Mouse (Mus musculus) megakaryocyte, embryonic 14.5 days (primary cell): ENCODE results near the gene Lamb3. TPM values are rescaled to one million over a fixed set of nuclear protein-coding genes. Genes with fewer than 3 reads are reported as not detected.

Source experiments
- H3K27me3 ChIP-seq: replicated peaks from 2 replicates; pipeline ENCODE3; 2012; ENCODE audit warnings: inconsistent platforms
- H3K36me3 ChIP-seq: replicated peaks from 2 replicates; pipeline ENCODE3; 2012; ENCODE audit warnings: low read length, inconsistent platforms, mixed read lengths
- H3K4me1 ChIP-seq: 2 replicates; pipeline ENCODE4 v1.6.1; 2012; ENCODE audit warnings: inconsistent platforms
- H3K4me3 ChIP-seq: replicated peaks from 2 replicates; pipeline ENCODE3; 2012; ENCODE audit warnings: moderate library complexity, mild to moderate bottlenecking, inconsistent platforms
- H3K9me3 ChIP-seq: 2 replicates; pipeline ENCODE4 v1.6.1; 2012; ENCODE audit warnings: inconsistent platforms
- FLI1 ChIP-seq: IDR thresholded peaks from 2 replicates; pipeline ENCODE4 v1.6.1; 2012; ENCODE audit warnings: low read length, inconsistent platforms, mixed read lengths
- GATA1 ChIP-seq: IDR thresholded peaks from 3 replicates; pipeline ENCODE4 v1.6.1; 2012; ENCODE audit warnings: mixed read lengths, low read length, inconsistent platforms, borderline replicate concordance
- polyA plus RNA-seq: library from polyadenylated mRNA; stranded (reverse); fragments of >175 nt; gene quantifications from 2 replicates; pipeline ENCODE4 v1.2.3, GENCODE M21; 2012; ENCODE audit warnings: low replicate concordance; ENCODE audit not compliant: insufficient read depth

Gene Lamb3
- polyA plus RNA-seq, 1 experiment, result 0.31 TPM

GRCm38 (mm10) chr1:193325891-193326290 is 118.4 kb downstream of the Lamb3 start:
- TF ChIP-seq FLI1, result no peak
- TF ChIP-seq GATA1, result no peak
- H3K27me3 ChIP-seq, result peaks cover 40% of the 10 kb centered on the region

GRCm38 (mm10) chr1:193326456-193327145 is 119.1 kb downstream of the Lamb3 start:
- Histone ChIP-seq H3K4me3 (no peak overlapping the region), H3K9me3 (no peaks in the 10 kb centered on the region), H3K27me3 (peaks cover 42% of the 10 kb centered on the region), H3K36me3 (no peaks in the 10 kb centered on the region), H3K4me1 (peaks cover 10% of the 10 kb centered on the region)
- no peak for TF ChIP-seq FLI1
- no peak for TF ChIP-seq GATA1

More at GRCm38 (mm10) chr1:193325891-193326290, 118.4 kb downstream of the Lamb3 start:
- no peak overlapping the region for H3K4me3 ChIP-seq
- H3K4me1 ChIP-seq, result peaks cover 10% of the 10 kb centered on the region
- no peaks in the 10 kb centered on the region for H3K36me3 ChIP-seq
- no peaks in the 10 kb centered on the region for H3K9me3 ChIP-seq

GRCm38 (mm10) chr1:193327216-193327615 is 119.7 kb downstream of the Lamb3 start:
- TF ChIP-seq GATA1 (no peak), FLI1 (no peak)
- peaks cover 10% of the 10 kb centered on the region for H3K4me1 ChIP-seq
- no peaks in the 10 kb centered on the region for H3K36me3 ChIP-seq
- H3K9me3 ChIP-seq, result no peaks in the 10 kb centered on the region
- H3K4me3 ChIP-seq, result no peak overlapping the region
- peaks cover 44% of the 10 kb centered on the region for H3K27me3 ChIP-seq

GRCm38 (mm10) chr1:193327686-193328085 is 120.2 kb downstream of the Lamb3 start:
- no peaks in the 10 kb centered on the region for H3K9me3 ChIP-seq
- peaks cover 47% of the 10 kb centered on the region for H3K27me3 ChIP-seq
- peaks cover 10% of the 10 kb centered on the region for H3K4me1 ChIP-seq
- H3K4me3 ChIP-seq, result no peak overlapping the region
- TF ChIP-seq FLI1, result no peak
- no peak for TF ChIP-seq GATA1
- no peaks in the 10 kb centered on the region for H3K36me3 ChIP-seq

GRCm38 (mm10) chr1:193329557-193329956 is 122.1 kb downstream of the Lamb3 start:
- TF ChIP-seq FLI1, result no peak
- no peak for TF ChIP-seq GATA1
- Histone ChIP-seq H3K27me3 (peaks cover 56% of the 10 kb centered on the region), H3K36me3 (no peaks in the 10 kb centered on the region), H3K4me3 (no peak overlapping the region), H3K4me1 (peaks cover 10% of the 10 kb centered on the region), H3K9me3 (no peaks in the 10 kb centered on the region)

- H3K9me3 ChIP-seq, result no peaks in the 10 kb centered on the region
- peaks cover 58% of the 10 kb centered on the region for H3K27me3 ChIP-seq
- TF ChIP-seq GATA1 (no peak), FLI1 (no peak)
- H3K4me1 ChIP-seq, result peaks cover 10% of the 10 kb centered on the region
- no peaks in the 10 kb centered on the region for H3K36me3 ChIP-seq
- no peak overlapping the region for H3K4me3 ChIP-seq
Measured at GRCm38 (mm10) chr1:193330172-193330571, 122.7 kb downstream of the Lamb3 start.

- H3K4me3 ChIP-seq, result no peak overlapping the region
- H3K27me3 ChIP-seq, result peaks cover 61% of the 10 kb centered on the region
- TF ChIP-seq GATA1 (no peak), FLI1 (no peak)
- peaks cover 10% of the 10 kb centered on the region for H3K4me1 ChIP-seq
- H3K9me3 ChIP-seq, result no peaks in the 10 kb centered on the region
- no peaks in the 10 kb centered on the region for H3K36me3 ChIP-seq
Measured at GRCm38 (mm10) chr1:193330626-193331025, 123.1 kb downstream of the Lamb3 start.

GRCm38 (mm10) chr1:193332018-193332417 is 124.5 kb downstream of the Lamb3 start:
- H3K4me3 ChIP-seq, result no peak overlapping the region
- no peaks in the 10 kb centered on the region for H3K36me3 ChIP-seq
- peaks cover 14% of the 10 kb centered on the region for H3K4me1 ChIP-seq
- H3K9me3 ChIP-seq, result no peaks in the 10 kb centered on the region
- peaks cover 64% of the 10 kb centered on the region for H3K27me3 ChIP-seq
- TF ChIP-seq GATA1 (no peak), FLI1 (no peak)

GRCm38 (mm10) chr1:193332671-193333070 is 125.2 kb downstream of the Lamb3 start:
- H3K36me3 ChIP-seq, result no peaks in the 10 kb centered on the region
- H3K4me1 ChIP-seq, result peaks cover 21% of the 10 kb centered on the region
- H3K9me3 ChIP-seq, result no peaks in the 10 kb centered on the region
- no peak for TF ChIP-seq FLI1
- TF ChIP-seq GATA1, result no peak
- H3K4me3 ChIP-seq, result no peak overlapping the region
- peaks cover 67% of the 10 kb centered on the region for H3K27me3 ChIP-seq

GRCm38 (mm10) chr1:193333776-193334175 is 126.3 kb downstream of the Lamb3 start:
- H3K27me3 ChIP-seq, result peaks cover 60% of the 10 kb centered on the region
- no peaks in the 10 kb centered on the region for H3K9me3 ChIP-seq
- H3K36me3 ChIP-seq, result no peaks in the 10 kb centered on the region
- peaks cover 32% of the 10 kb centered on the region for H3K4me1 ChIP-seq
- TF ChIP-seq FLI1 (no peak), GATA1 (no peak)
- no peak overlapping the region for H3K4me3 ChIP-seq
